In genomic region chr11:108620628-108621433, GRCm38 (mm10) we compare ENCODE assay signal across 12 mouse cellular contexts.
DNase-seq lines count a peak whose midpoint lies in the region; ATAC-seq and TF ChIP-seq lines count a peak whose summit lies in the region.
"Had no signal": no experiment of that assay in that cellular context is flagged by ENCODE, and none has a peak within 500 bp of the region (broad histone marks: within the 10 kb centered on the region; RNA-seq: fewer than 3 reads in every experiment).

No protein-coding gene starts in this region.

- H3K4me1 ChIP-seq in liver, adult 2 months (ENCODE audit: control insufficient read depth, insufficient read depth, low read length), result no peaks in the 10 kb centered on the region; the same call in 1 of the 2 replicates
- no peaks in the 10 kb centered on the region for H3K4me1 ChIP-seq in liver, embryonic 11.5 days (replicated peaks; ENCODE audit: control insufficient read depth, insufficient read depth, low read length)
- H3K4me1 ChIP-seq in embryonic facial prominence, embryonic 15.5 days, result peaks cover 8% of the 10 kb centered on the region
- H3K4me1 ChIP-seq in hindbrain, embryonic 16.5 days (ENCODE audit: control insufficient read depth, insufficient read depth, low read depth, low read length), result peaks cover 5% of the 10 kb centered on the region
- no peaks in the 10 kb centered on the region for H3K4me1 ChIP-seq in neural tube, embryonic 14.5 days (ENCODE audit: control insufficient read depth, insufficient read depth, low read length)

- WGBS in liver, adult 2 months, result 93% methylated on average over 7 of the region's 7 CpGs
- WGBS in liver, embryonic 11.5 days, result 74% methylated on average over 7 of the region's 7 CpGs
- WGBS in embryonic facial prominence, embryonic 15.5 days, result 32% methylated on average over 7 of the region's 7 CpGs
- WGBS in hindbrain, embryonic 16.5 days, result 73% methylated on average over 7 of the region's 7 CpGs
- WGBS in neural tube, embryonic 14.5 days, result 62% methylated on average over 7 of the region's 7 CpGs

- DNase-seq in liver, adult 2 months (ENCODE audit: extremely low read depth, low read depth, low spot score), result peak; percentile 9
- DNase-seq in liver, embryonic 11.5 days (ENCODE audit: low spot score), result no peak
- DNase-seq in frontal cortex, adult 2 months (ENCODE audit: extremely low spot score in 1 of 2, low spot score in 1 of 2), result no peak
- DNase-seq in frontal cortex, postnatal 25 days (ENCODE audit: low spot score in 2 of 2), result no peak
- DNase-seq in spleen, postnatal 36 days (ENCODE audit: low spot score in 2 of 2), result no peak
- DNase-seq: cerebellum, adult 8-10 months; kidney, adult 18-20 months; thymus, adult 18-20 months had no signal

- no peak for ATAC-seq in liver, embryonic 11.5 days (replicated peaks; ENCODE audit: low FRiP score)
- ATAC-seq in embryonic facial prominence, embryonic 15.5 days (ENCODE audit: insufficient number of reproducible peaks, low FRiP score, low TSS enrichment, low read depth), result no peak
- no peak for ATAC-seq in hindbrain, embryonic 16.5 days
- no peak for ATAC-seq in neural tube, embryonic 14.5 days (ENCODE audit: low read depth)

- no peak overlapping the region for H3K4me3 ChIP-seq in liver, adult 2 months (ENCODE audit: insufficient read depth, low read depth, low read length)
- no peak overlapping the region for H3K4me3 ChIP-seq in liver, embryonic 11.5 days (ENCODE audit: low read depth, low read length)
- no peak overlapping the region; the same call in 1 of the 2 replicates for H3K4me3 ChIP-seq in embryonic facial prominence, embryonic 15.5 days (replicated peaks)
- no peak overlapping the region for H3K4me3 ChIP-seq in hindbrain, embryonic 16.5 days (ENCODE audit: low read length)
- no peak overlapping the region for H3K4me3 ChIP-seq in neural tube, embryonic 14.5 days (ENCODE audit: low read depth, low read length)

- no peaks in the 10 kb centered on the region for H3K79me2 ChIP-seq in liver, adult 2 months (ENCODE audit: control insufficient read depth, insufficient read depth, low read length)

- H3K36me3 ChIP-seq in liver, adult 2 months (ENCODE audit: control insufficient read depth, insufficient read depth, low read length), result no peaks in the 10 kb centered on the region
- no peaks in the 10 kb centered on the region for H3K36me3 ChIP-seq in liver, embryonic 11.5 days (ENCODE audit: control insufficient read depth, insufficient read depth, low read length)
- no peaks in the 10 kb centered on the region for H3K36me3 ChIP-seq in embryonic facial prominence, embryonic 15.5 days
- no peaks in the 10 kb centered on the region for H3K36me3 ChIP-seq in hindbrain, embryonic 16.5 days (ENCODE audit: control insufficient read depth, insufficient read depth, low read length)
- no peaks in the 10 kb centered on the region for H3K36me3 ChIP-seq in neural tube, embryonic 14.5 days (ENCODE audit: control insufficient read depth, insufficient read depth, low read length)

- H3K4me2 ChIP-seq in liver, embryonic 11.5 days, result no peak overlapping the region
- H3K4me2 ChIP-seq in embryonic facial prominence, embryonic 15.5 days (replicated peaks), result 0 out of 2 replicates have a peak overlapping the region, but pooled peaks have one; percentile 19
- no peak overlapping the region for H3K4me2 ChIP-seq in hindbrain, embryonic 16.5 days (ENCODE audit: low read length)
- no peak overlapping the region for H3K4me2 ChIP-seq in neural tube, embryonic 14.5 days (ENCODE audit: low read depth, low read length)

- TF ChIP-seq CTCF in liver, adult 2 months (IDR thresholded peaks at IDR 0.05; ENCODE audit: low read depth, low read length), result no peak

- no peak overlapping the region for H3K9ac ChIP-seq in liver, adult 2 months (ENCODE audit: low read depth, low read length)
- no peak overlapping the region for H3K9ac ChIP-seq in liver, embryonic 11.5 days (ENCODE audit: low read depth, low read length)
- no peak overlapping the region for H3K9ac ChIP-seq in embryonic facial prominence, embryonic 15.5 days
- no peak overlapping the region for H3K9ac ChIP-seq in hindbrain, embryonic 16.5 days (ENCODE audit: low read depth, low read length)
- H3K9ac ChIP-seq in neural tube, embryonic 14.5 days (replicated peaks; ENCODE audit: low read depth, low read length), result no peak overlapping the region
- H3K9ac ChIP-seq: liver, embryonic 14.5 days had no signal

- H3K27ac ChIP-seq in liver, adult 2 months (replicated peaks; ENCODE audit: insufficient read depth, low read depth, low read length), result no peak overlapping the region
- no peak overlapping the region for H3K27ac ChIP-seq in liver, embryonic 11.5 days (ENCODE audit: low read depth, low read length)
- peak overlapping the region; percentile 60; the same call in 1 of the 2 replicates for H3K27ac ChIP-seq in embryonic facial prominence, embryonic 15.5 days (replicated peaks)
- H3K27ac ChIP-seq in hindbrain, embryonic 16.5 days (ENCODE audit: low read depth, low read length), result peak overlapping the region; percentile 23; the same call in 1 of the 2 replicates
- peak overlapping the region; percentile 1; the same call in 1 of the 2 replicates for H3K27ac ChIP-seq in neural tube, embryonic 14.5 days (ENCODE audit: low read depth, low read length)
- H3K27ac ChIP-seq: liver, embryonic 14.5 days had no signal

- H3K9me3 ChIP-seq in liver, embryonic 11.5 days (ENCODE audit: control insufficient read depth, low read length), result no peaks in the 10 kb centered on the region
- no peaks in the 10 kb centered on the region for H3K9me3 ChIP-seq in embryonic facial prominence, embryonic 15.5 days (replicated peaks)
- no peaks in the 10 kb centered on the region for H3K9me3 ChIP-seq in hindbrain, embryonic 16.5 days (ENCODE audit: control insufficient read depth, low read length)
- H3K9me3 ChIP-seq in neural tube, embryonic 14.5 days (ENCODE audit: control insufficient read depth, low read length), result no peaks in the 10 kb centered on the region

- no peaks in the 10 kb centered on the region for H3K27me3 ChIP-seq in liver, adult 2 months (ENCODE audit: control insufficient read depth, insufficient read depth, low read length)
- no peaks in the 10 kb centered on the region for H3K27me3 ChIP-seq in liver, embryonic 11.5 days (replicated peaks; ENCODE audit: control insufficient read depth, insufficient read depth, low read length)
- no peaks in the 10 kb centered on the region for H3K27me3 ChIP-seq in embryonic facial prominence, embryonic 15.5 days
- no peaks in the 10 kb centered on the region for H3K27me3 ChIP-seq in hindbrain, embryonic 16.5 days (replicated peaks; ENCODE audit: control insufficient read depth, insufficient read depth, low read length)
- H3K27me3 ChIP-seq in neural tube, embryonic 14.5 days (ENCODE audit: control insufficient read depth, insufficient read depth, low read length), result no peaks in the 10 kb centered on the region

- no peak for TF ChIP-seq POLR2A in liver, adult 2 months (IDR thresholded peaks at IDR 0.05; ENCODE audit: extremely low read depth, insufficient read depth, low read length)

Comparison
In these comparisons a context has a peak if more than half of its experiments do, and no peak if none do; other contexts are left out.
1. H3K27ac ChIP-seq: peak in embryonic facial prominence, embryonic 15.5 days (single experiment), hindbrain, embryonic 16.5 days (single experiment) and neural tube, embryonic 14.5 days (single experiment); none in liver, adult 2 months (single experiment) and liver, embryonic 11.5 days (single experiment).